Mouse (Mus musculus) embryo, embryonic 10 days (tissue): ENCODE measurements around the gene Zfp128.
"Not testable (repeated sequence)": the region's sequence is repeated elsewhere in the genome, so short reads cannot be mapped to it uniquely, and the experiment has no call there.

Experiments
- DNase-seq: peaks from one replicate; pipeline ENCODE4 v3.0.0-alpha.2; 2015; ENCODE audit warnings: low spot score

Gene Zfp128

GRCm38 (mm10) chr7:12921705-12922465 lies 40.9 kb downstream of the Zfp128 start, which contains the start of gene Rps5:
TSS of gene Rps5 (plus strand) at chr7:12922290.
- DNase-seq = peak; percentile 100

DNA sequence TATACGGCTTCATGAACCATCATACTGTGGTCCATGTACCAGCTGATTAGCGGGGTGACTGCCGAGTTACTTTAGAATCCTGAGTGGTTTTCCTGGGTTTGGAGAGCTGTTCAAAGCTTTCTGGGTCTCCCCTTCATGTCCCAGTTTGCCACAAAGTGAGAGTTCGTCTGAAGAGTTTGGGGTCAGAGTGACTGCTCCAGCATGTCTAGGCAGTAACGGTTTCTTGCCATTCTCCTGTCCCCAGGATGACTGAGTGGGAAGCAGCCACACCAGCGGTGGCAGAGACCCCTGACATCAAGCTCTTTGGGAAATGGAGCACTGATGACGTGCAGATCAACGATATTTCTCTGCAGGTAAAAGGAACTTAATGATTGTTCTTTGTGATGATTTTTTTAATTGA lies 41.8 kb downstream of the Zfp128 start:
- DNase-seq = no peak

- no peak for DNase-seq
Observed at GRCm38 (mm10) chr7:12926316-12926715, 45.3 kb downstream of the Zfp128 start.

GRCm38 (mm10) chr7:12927191-12927680 lies 46.3 kb downstream of the Zfp128 start, which contains the start of gene Rnf225:
TSS of gene Rnf225 (plus strand) at chr7:12927416.
- DNase-seq = peak; percentile 32

DNA sequence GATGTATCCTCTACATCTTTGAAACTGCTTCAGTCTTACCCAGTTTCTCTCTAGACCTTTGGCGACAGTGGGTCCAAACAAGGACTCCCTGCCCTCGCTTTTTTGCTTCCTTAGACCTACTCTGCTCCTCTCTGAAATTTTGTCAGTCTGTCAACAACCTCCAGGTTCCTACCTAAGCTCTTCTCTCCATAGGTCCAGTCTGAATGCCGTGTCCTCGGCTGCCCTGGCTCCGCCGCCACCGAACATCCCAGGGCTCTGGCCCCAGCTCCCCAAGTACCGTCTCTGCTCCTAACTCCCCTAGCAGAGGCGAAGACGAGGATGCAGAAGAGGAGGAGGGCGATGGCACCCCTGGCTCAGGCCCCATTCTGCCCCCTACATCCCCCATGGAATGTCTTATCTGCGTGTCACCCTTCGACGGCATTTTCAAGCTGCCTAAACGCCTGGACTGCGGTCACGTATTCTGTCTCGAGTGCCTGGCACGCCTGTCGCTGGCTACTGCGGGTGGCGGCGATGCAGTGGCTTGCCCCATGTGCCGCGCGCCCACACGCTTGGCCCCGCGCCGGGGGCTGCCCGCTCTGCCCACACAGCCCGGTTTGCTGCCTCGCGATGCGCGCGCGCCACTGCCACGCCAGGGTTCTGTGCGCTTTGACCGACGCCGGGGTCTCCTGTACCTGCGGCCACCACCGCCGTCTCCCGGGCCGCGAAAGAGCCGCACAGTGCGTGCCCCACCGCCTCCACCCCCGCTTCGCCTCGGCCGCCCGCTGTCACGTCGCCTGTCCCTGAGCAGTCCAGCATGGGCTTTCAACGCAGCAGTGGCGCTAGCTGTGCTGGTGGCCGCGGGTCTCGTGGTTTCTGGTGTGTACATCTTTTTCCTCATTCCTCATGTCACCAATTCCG lies 47.0 kb downstream of the Zfp128 start:
- peak; percentile 50 for DNase-seq

DNA sequence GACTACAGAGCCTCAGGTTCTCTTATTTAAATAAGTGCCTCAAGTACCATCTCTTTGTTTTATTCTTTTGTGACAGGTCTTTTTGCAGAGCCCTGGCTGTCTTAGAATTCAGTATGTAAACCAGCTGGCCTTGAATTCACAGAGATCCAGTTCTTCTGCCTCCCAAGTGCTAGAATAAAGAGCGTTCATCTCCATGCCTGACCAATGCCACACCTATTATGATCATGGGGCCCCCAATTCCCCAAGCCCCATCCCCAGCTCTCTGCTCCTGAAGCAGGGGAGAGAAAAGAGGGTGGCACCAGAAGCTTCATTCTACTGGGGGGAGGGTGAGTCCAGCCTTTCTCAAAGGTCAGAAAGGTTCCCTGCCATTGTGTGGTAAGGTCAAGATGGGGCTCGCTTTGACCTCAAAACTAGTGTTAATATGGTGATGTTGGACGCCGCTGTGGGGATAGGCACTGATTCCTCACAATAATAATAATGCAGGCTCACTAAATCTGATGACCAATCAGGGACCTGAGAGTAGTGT lies 52.7 kb downstream of the Zfp128 start:
- DNase-seq = no peak

DNA sequence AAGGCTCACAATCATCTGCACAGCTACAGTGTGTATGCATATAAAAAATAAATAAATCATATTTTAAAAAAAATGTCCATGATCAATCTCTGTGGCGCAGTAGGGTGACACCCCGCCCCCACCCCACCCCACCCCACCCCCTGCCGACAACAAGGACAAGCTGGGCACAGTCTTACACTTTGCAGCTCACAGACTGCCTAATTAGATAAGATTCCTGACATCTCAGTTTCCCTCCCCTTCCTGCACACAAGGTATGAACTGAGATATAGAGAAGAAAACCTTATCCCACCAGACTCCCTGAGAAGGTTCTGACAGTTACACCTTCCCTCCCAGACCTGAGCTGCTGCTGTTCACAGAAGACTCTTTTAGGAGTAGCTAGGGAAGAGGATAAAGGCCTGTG lies 53.8 kb downstream of the Zfp128 start:
- DNase-seq = no peak

DNA sequence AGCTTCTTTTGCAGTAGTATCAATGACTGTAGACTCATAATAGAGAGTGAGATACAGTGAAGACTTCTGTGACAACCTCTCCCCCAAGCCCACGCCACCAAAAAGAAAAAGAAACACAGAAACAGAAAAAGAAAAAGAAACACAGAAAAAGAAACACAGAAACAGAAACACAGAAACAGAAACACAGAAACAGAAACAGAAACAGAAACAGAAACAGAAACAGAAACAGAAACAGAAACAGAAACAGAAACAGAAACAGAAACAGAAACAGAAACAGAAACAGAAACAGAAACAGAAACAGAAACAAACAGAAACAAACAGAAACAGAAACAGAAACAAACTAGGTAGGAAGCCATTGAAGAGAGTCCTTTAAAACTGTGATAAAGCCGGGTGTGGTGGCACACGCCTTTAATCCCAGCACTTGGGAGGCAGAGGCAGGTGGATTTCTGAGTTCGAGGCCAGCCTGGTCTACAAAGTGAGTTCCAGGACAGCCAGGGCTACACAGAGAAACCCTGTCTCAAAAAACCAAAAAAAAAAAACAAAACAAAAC lies 56.4 kb downstream of the Zfp128 start:
- DNase-seq = not testable (repeated sequence)

GRCm38 (mm10) chr7:12940599-12940998 lies 59.6 kb downstream of the Zfp128 start:
- no peak for DNase-seq
